Mouse (Mus musculus) heart, embryonic 14.5 days (tissue): ENCODE measurements around the gene Arpc3. TPM values are rescaled to one million over a fixed set of nuclear protein-coding genes. Genes with fewer than 3 reads are reported as not detected.

Source experiments
- ATAC-seq: fragments of 200-750 bp; cut with Nextera tagmentation; 2 replicates; pipeline ENCODE4 v1.8.0; 2017; ENCODE audit warnings: low read depth, moderate TSS enrichment; ENCODE audit not compliant: insufficient number of reproducible peaks, insufficient read depth, low FRiP score
- H3K27ac ChIP-seq, 2 experiments: fragments of 200-500 bp in 1 of 2; fragments of 300-500 bp in 1 of 2; sonication (generic) in 1 of 2; replicated peaks in 1 of 2; 2 replicates each; pipeline ENCODE4 v1.5.1; 2012 to 2014; ENCODE audit warnings: low read depth in 2 of 2, low read length in 2 of 2, control low read depth in 1 of 2, mild to moderate bottlenecking in 1 of 2, mixed read lengths in 1 of 2; ENCODE audit not compliant: control insufficient read depth in 1 of 2, insufficient read depth in 1 of 2
- H3K27me3 ChIP-seq: fragments of 300-500 bp; sonication (generic); 2 replicates; pipeline ENCODE4 v1.6.1; 2014; ENCODE audit warnings: mild to moderate bottlenecking, low read length, control low read depth; ENCODE audit not compliant: control insufficient read depth, insufficient read depth
- H3K36me3 ChIP-seq: fragments of 300-500 bp; sonication (generic); 2 replicates; pipeline ENCODE4 v1.6.1; 2014; ENCODE audit warnings: mild to moderate bottlenecking, control low read depth, low read length, mixed read lengths; ENCODE audit not compliant: control insufficient read depth, insufficient read depth
- H3K4me1 ChIP-seq, 2 experiments: fragments of 200-500 bp in 1 of 2; fragments of 300-500 bp in 1 of 2; sonication (generic) in 1 of 2; 2 replicates each; pipeline ENCODE4 v1.6.1; 2012 to 2014; ENCODE audit warnings: low read length in 2 of 2, control low read depth in 1 of 2, mixed read lengths in 1 of 2; ENCODE audit not compliant: control insufficient read depth in 2 of 2, insufficient read depth in 2 of 2
- H3K4me2 ChIP-seq: fragments of 300-500 bp; sonication (generic); 2 replicates; pipeline ENCODE4 v1.6.1; 2014; ENCODE audit warnings: mild to moderate bottlenecking, low read length
- H3K4me3 ChIP-seq, 2 experiments: fragments of 200-500 bp in 1 of 2; fragments of 300-500 bp in 1 of 2; sonication (generic) in 1 of 2; 2 replicates each; pipeline ENCODE4 v1.5.1; 2012 to 2014; ENCODE audit warnings: low read length in 2 of 2, mild to moderate bottlenecking in 2 of 2, control low read depth in 1 of 2, low read depth in 1 of 2, moderate library complexity in 1 of 2; ENCODE audit not compliant: control insufficient read depth in 1 of 2, insufficient read depth in 1 of 2
- H3K9ac ChIP-seq: fragments of 300-500 bp; sonication (generic); 2 replicates; pipeline ENCODE4 v1.6.1; 2014; ENCODE audit warnings: mild to moderate bottlenecking, low read length
- H3K9me3 ChIP-seq: fragments of 300-500 bp; sonication (generic); 2 replicates; pipeline ENCODE4 v1.6.1; 2016; ENCODE audit warnings: low read length, control low read depth; ENCODE audit not compliant: control insufficient read depth
- WGBS: fragments of 180-500 bp; shearing (Covaris S2); extraction: QIAGEN DNeasy Blood & Tissue Kit; methylation state at CpG from one replicate; pipeline ENCODE4 v1.1.7; 2014; 5-methylcytosine and 5-hydroxymethylcytosine counted together
- polyA plus RNA-seq: library from polyadenylated mRNA; unstranded; fragments of >200 nt; fragmentation: Nextera tagmentation; extraction: Ambion mirVana; gene quantifications from 2 replicates; pipeline ENCODE4 v1.2.1, GENCODE M21; 2014

Arpc3 gene
- polyA plus RNA-seq, 1 experiment from 2014 or later, result 46.4 TPM

DNA sequence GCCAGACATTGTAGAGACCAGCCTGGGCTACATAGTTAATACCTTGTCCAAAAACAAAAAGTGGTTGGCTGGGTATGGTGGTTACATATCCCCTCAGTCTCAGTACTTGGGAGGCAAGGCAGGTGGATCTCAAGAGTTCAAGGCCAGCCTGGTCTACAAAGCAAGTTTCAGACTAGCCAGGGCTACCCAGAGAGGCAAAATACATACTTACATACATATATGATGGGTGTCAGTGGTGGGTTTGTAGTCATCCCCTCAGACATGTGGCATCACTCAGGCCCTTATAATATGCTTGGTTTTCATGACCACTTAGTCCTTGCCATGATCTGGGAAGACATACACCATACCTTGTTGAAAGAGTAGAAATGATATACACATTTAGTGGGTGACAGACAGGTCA lies 1.0 kb upstream of the Arpc3 start:
- no peak overlapping the region for H3K4me2 ChIP-seq
- no peaks in the 10 kb centered on the region for H3K9me3 ChIP-seq
- no peak overlapping the region for H3K27ac ChIP-seq
- peaks cover 2 to 11% of the 10 kb centered on the region in 2 experiments; a peak in 3 of 4 replicates for H3K4me1 ChIP-seq
- no peaks in the 10 kb centered on the region for H3K27me3 ChIP-seq
- no peak overlapping the region for H3K4me3 ChIP-seq
- ATAC-seq, result no peak
- no peak overlapping the region for H3K9ac ChIP-seq
- H3K36me3 ChIP-seq, result 0 out of 2 replicates have a peak, but pooled peaks cover 2% of the 10 kb centered on the region

DNA sequence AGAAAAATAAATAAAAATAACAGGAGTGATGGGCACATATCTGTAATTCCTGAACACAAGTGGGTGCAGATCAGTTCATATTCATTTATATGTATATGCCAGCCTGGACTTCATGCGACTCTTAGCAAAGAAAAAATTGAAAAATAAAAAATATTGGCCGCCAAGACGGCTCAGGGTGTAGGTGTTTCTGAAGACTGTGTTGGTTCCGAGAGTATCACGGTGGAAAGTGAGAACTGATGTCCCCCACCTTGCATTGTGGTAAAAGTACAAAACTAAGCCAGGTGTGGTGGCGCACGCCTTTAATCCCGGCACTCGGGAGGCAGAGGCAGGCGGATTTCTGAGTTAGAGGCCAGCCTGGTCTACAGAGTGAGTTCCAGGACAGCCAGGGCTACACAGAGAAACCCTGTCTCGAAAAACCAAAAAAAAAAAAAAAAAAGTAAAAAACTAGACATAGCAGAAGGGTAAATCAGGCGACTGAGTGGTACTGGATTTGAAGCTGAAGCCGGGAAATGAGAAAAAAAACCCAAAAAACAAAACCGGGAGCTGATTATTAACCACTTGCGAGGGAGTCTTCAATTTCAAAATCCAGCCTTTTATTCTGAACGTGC lies 396 bp upstream of the Arpc3 start:
- WGBS, result 52% methylated on average over 15 of the region's 16 CpGs

DNA sequence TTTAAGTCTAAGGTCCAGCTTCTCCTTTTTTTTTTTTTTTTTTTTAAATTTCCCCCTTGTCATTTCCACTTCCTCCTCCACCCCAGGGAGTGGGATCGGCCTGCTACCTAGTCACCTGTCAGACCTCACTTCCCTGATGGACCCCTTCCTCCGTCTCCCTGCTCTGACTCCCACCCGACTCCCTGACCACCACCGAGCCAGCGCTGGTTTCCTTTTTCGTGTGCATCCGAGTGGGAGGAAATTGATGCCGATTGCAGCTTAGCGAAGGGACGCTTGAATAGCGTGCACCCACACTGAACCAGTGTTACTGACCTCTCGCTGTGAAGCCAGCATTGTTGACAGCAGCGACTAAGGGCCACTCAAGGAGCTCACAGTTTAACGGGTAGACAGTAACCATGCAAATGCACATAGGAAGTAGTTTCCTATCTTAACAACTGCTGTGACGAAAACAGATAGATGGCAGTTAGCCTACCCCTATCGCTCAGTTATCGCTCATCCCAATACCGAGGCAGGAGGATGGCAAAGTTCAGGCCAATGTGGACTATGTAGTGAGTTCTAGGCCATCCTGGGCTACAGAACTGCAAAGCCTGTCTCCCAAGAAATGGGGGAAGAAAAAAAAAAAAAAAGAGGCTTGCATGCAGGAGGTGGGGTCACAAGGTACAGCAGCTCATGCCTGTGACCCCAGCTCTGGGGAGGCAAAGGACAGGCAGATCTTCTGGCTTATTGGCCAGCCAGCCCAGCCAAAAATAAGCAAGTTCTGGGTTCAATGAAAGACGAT lies 738 bp downstream of the Arpc3 start:
- Histone ChIP-seq H3K4me3 (peak overlapping the region; percentile 94 to 97), H3K9me3 (no peaks in the 10 kb centered on the region), H3K9ac (peak overlapping the region; percentile 93), H3K27ac (peak overlapping the region; percentile 63 to 67), H3K36me3 (peaks cover 11% of the 10 kb centered on the region), H3K4me2 (peak overlapping the region; percentile 80), H3K27me3 (no peaks in the 10 kb centered on the region), H3K4me1 (peaks cover 2 to 11% of the 10 kb centered on the region in 2 experiments; a peak in 3 of 4 replicates)
- ATAC-seq, result no peak
- WGBS, result 9% methylated on average over 19 of the region's 19 CpGs

More for the DNA sequence above, 396 bp upstream of the Arpc3 start:
- Histone ChIP-seq H3K9me3 (no peaks in the 10 kb centered on the region), H3K4me2 (peak overlapping the region; percentile 37; the same call in 1 of the 2 replicates), H3K4me1 (peaks cover 2 to 11% of the 10 kb centered on the region in 2 experiments; a peak in 3 of 4 replicates), H3K36me3 (0 out of 2 replicates have a peak, but pooled peaks cover 2% of the 10 kb centered on the region), H3K27me3 (no peaks in the 10 kb centered on the region), H3K4me3 (peak overlapping the region in 1 of 2 experiments; percentile 94; a peak in 2 of 4 replicates), H3K9ac (no peak overlapping the region), H3K27ac (no peak overlapping the region)
- ATAC-seq, result no peak

DNA sequence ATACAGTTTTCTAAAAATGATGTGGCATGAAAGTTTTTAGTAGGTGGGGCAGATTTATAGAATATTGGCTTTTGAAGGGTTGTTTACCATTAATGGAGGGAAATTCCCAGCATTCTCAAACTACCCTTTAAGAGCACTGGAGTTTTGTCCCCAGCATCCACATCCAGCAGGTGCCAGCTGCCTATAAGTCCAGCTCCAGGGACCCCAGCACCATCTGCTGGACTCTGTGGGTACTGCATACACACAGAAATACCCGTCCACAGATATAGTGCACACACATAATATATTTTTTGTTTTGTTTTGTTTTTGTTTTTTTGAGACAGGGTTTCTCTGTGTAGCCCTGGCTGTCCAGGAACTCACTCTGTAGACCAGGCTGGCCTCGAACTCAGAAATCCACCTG lies 2.2 kb downstream of the Arpc3 start:
- no peaks in the 10 kb centered on the region for H3K9me3 ChIP-seq
- ATAC-seq, result no peak
- H3K9ac ChIP-seq, result no peak overlapping the region
- H3K27ac ChIP-seq, result no peak overlapping the region
- H3K4me1 ChIP-seq, result peaks cover 2 to 18% of the 10 kb centered on the region in 2 experiments; a peak in 3 of 4 replicates
- H3K4me3 ChIP-seq, result no peak overlapping the region
- no peak overlapping the region for H3K4me2 ChIP-seq
- H3K36me3 ChIP-seq, result peaks cover 15% of the 10 kb centered on the region
- WGBS, result 64% methylated on average over 2 of the region's 2 CpGs
- no peaks in the 10 kb centered on the region for H3K27me3 ChIP-seq

DNA sequence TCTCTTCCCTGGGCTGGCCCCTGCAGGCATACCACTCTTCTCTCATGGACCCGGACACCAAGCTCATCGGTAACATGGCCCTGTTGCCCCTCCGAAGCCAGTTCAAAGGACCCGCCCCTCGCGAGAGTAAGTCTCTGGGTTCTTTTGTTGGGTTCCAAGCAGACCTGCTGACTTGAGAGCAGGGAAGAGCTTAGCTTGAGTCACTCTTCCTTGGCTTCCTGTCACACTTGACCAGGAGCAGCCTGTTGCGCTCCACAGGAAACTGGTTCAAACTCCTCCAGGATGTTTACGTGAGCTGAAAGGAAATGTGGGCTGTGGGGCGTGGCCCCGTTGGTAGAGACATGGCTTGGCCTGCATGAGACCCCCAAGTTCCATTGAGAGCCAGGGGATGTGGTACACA lies 5.1 kb downstream of the Arpc3 start:
- Histone ChIP-seq H3K27me3 (no peaks in the 10 kb centered on the region), H3K4me3 (no peak overlapping the region), H3K36me3 (peaks cover 32% of the 10 kb centered on the region), H3K9me3 (no peaks in the 10 kb centered on the region), H3K4me2 (no peak overlapping the region), H3K4me1 (peaks cover 9 to 25% of the 10 kb centered on the region in 2 experiments; a peak in 3 of 4 replicates), H3K27ac (peak overlapping the region; percentile 67 to 70), H3K9ac (no peak overlapping the region)
- peak; percentile 41; the same call in 1 of the 2 replicates for ATAC-seq
- WGBS, result 67% methylated on average over 10 of the region's 10 CpGs

DNA sequence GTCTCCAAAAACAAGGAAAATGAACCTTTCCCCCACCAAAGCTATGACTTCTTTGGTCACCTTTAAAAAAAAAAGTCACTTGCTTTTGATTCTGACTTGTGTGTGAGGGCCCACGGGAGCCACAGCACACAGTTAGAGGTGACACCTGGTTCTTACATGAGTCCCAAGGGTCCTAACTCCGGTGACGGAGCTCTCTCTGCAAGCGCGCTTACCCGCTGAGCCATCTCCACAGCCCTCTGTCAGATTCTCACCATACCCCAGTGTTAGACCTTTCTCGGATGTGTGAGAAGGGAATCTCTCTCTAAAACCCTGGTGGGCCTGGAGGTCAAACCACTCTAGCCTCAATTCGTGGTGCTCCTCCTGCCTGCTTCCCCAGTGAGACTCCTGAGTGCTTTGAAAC lies 5.8 kb downstream of the Arpc3 start:
- Histone ChIP-seq H3K9ac (no peak overlapping the region), H3K4me3 (no peak overlapping the region), H3K9me3 (no peaks in the 10 kb centered on the region), H3K36me3 (peaks cover 39% of the 10 kb centered on the region), H3K4me2 (no peak overlapping the region), H3K4me1 (peaks cover 9 to 26% of the 10 kb centered on the region in 2 experiments; a peak in 3 of 4 replicates), H3K27ac (peak overlapping the region; percentile 15 to 29; a peak in 2 of 4 replicates), H3K27me3 (no peaks in the 10 kb centered on the region)
- ATAC-seq, result no peak
- 90% methylated on average over 8 of the region's 8 CpGs for WGBS

DNA sequence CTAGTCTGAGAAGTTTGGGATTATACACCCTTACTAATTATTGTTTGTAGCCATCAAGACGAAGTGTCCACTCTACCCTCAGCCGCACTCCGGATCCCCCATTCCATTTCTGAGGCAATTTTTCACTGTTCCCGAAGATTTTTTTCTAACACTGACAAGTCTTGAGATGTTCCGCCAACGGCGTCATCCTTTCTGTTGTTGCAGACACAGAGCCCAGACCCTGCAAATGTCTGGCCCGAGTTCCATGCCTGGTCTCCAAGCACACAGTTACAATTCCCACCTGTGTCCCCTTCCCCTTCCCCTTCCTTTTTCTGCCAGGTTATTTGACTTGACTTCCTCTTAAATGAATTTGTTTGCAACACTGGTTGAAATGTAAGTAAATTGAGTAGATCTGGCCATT lies 8.2 kb downstream of the Arpc3 start:
- ATAC-seq, result no peak
- Histone ChIP-seq H3K27me3 (no peaks in the 10 kb centered on the region), H3K4me1 (peaks cover 6 to 20% of the 10 kb centered on the region in 2 experiments; a peak in 3 of 4 replicates), H3K4me2 (no peak overlapping the region), H3K9me3 (no peaks in the 10 kb centered on the region), H3K27ac (peak overlapping the region; percentile 8 to 10; a peak in 1 of 4 replicates), H3K36me3 (peaks cover 61% of the 10 kb centered on the region), H3K4me3 (no peak overlapping the region), H3K9ac (no peak overlapping the region)
- WGBS, result 86% methylated on average over 8 of the region's 8 CpGs
